Mouse (Mus musculus): ENCODE results near the gene Cit.

GRCm38 (mm10) chr5:115918597-115919351 lies 73.7 kb downstream of the Cit start:
- no peak for TF ChIP-seq CTCF (IDR thresholded peaks at IDR 0.05; ENCODE audit: low read depth, low read length)
- no peak for TF ChIP-seq GATA2 (IDR thresholded peaks at IDR 0.05; ENCODE audit: borderline replicate concordance, low read depth, low read length)

Data from G1E (cell line).